Mouse (Mus musculus) olfactory bulb, adult 2 months (tissue): Measurements from ENCODE around the gene Kirrel3.

Experiments
- CTCF ChIP-seq: fragments of 200-500 bp; IDR thresholded peaks from 2 replicates; pipeline ENCODE4 v1.5.1; 2012; ENCODE audit warnings: low read depth, mild to moderate bottlenecking, low read length, moderate library complexity; ENCODE audit not compliant: insufficient read depth
- POLR2A ChIP-seq: fragments of 200-500 bp; IDR thresholded peaks from 2 replicates; pipeline ENCODE4 v1.6.1; 2012; ENCODE audit warnings: mild to moderate bottlenecking, low read depth, low read length, moderate library complexity; ENCODE audit not compliant: insufficient read depth

DNA sequence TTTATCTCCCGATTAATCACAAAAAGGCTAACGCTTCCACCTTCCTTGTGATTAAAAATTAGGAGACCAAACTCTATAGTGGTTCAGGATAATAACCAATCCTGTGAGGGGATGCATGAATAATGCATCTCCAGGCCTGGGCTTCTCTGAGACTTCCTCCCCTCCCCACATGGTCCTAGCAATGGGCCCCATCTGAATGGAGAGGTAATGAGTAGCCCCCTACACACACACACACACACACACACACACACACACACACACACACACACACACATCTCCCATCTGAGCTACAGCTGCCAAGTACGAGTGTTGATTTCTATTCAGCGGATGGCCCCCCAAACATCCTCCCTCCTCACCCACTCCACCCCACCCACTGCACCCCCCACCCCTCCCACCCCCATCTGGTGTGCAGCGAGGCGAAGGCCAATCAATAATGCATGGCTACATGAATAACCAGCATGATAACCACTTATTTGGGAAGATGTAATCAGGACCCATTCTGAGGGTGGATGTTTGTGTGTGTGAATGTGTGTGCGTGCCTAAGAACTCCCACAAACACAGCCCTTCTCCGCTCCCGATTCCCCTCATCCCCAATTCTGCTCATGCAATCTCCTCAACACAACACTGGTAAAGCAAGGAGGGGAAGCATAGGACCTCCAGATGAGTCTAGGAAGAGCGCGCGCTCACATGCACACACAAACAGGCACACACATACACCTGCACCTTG is 501.9 kb downstream of the Kirrel3 start:
- TF ChIP-seq CTCF: no peak
- TF ChIP-seq POLR2A: no peak
